Mouse (Mus musculus): ENCODE measurements around the gene Pold1. TPM values are rescaled to one million over a fixed set of nuclear protein-coding genes. Genes with fewer than 3 reads are reported as not detected.

Gene Pold1
- 60.2 and 64.2 TPM in 2 replicates for polyA plus RNA-seq (2012; rRNA removed)

GRCm38 (mm10) chr7:44548497-44549087 lies at the start of gene Pold1:
Gene Pold1 (minus strand): TSS chr7:44548849.

GRCm38 (mm10) chr7:44590402-44591347 lies 42.0 kb upstream of the Pold1 start, which contains the start of gene Kcnc3:
Gene Kcnc3 (plus strand): TSS chr7:44590664.

GRCm38 (mm10) chr7:44572213-44572701 lies 23.6 kb upstream of the Pold1 start, which contains the start of gene Napsa:
Gene Napsa (plus strand): TSS chr7:44572380.

GRCm38 (mm10) chr7:44553826-44554225 lies 5.2 kb upstream of the Pold1 start, which contains the start of gene Nr1h2:
Gene Nr1h2 (minus strand): TSS chr7:44553951.

GRCm38 (mm10) chr7:44531946-44532732 lies 16.5 kb downstream of the Pold1 start, which contains the start of gene Spib:
Gene Spib (minus strand): TSS chr7:44532071.

GRCm38 (mm10) chr7:44524502-44524901 lies 24.1 kb downstream of the Pold1 start, which contains the start of gene Mybpc2:
Gene Mybpc2 (minus strand): TSS chr7:44524656.

GRCm38 (mm10) chr7:44495992-44496770 lies 52.5 kb downstream of the Pold1 start, which contains the start of the genes Emc10 and Fam71e1:
Gene Emc10 (minus strand): TSS chr7:44496529.
Gene Fam71e1 (plus strand): TSS chr7:44496581.

Other genes starting within 250 kb of the Pold1 start
- 4.6 and 6.3 TPM in 2 replicates for gene Clec11a, start 241.9 kb downstream of the Pold1 start, polyA plus RNA-seq (2012; rRNA removed)
- gene Shank1, start 238.6 kb downstream of the Pold1 start, polyA plus RNA-seq (2012; rRNA removed): 23.6 and 34.2 TPM in 2 replicates
- 26.1 and 27.0 TPM in 2 replicates for gene Syt3, start 164.7 kb downstream of the Pold1 start, polyA plus RNA-seq (2012; rRNA removed)
- 3.3 and 4.9 TPM in 2 replicates for gene 1700008O03Rik, start 163.0 kb downstream of the Pold1 start, polyA plus RNA-seq (2012; rRNA removed)
- 193 and 226 TPM in 2 replicates for gene Lrrc4b, start 119.8 kb downstream of the Pold1 start, polyA plus RNA-seq (2012; rRNA removed)
- 26.7 and 26.9 TPM in 2 replicates for gene Aspdh, start 83.5 kb downstream of the Pold1 start, polyA plus RNA-seq (2012; rRNA removed)
- 90.7 and 102 TPM in 2 replicates for gene Josd2, start 80.9 kb downstream of the Pold1 start, polyA plus RNA-seq (2012; rRNA removed)
- 185 and 186 TPM in 2 replicates for gene Emc10, start 52.3 kb downstream of the Pold1 start, polyA plus RNA-seq (2012; rRNA removed)
- gene Fam71e1, start 52.3 kb downstream of the Pold1 start, polyA plus RNA-seq (2012; rRNA removed): 39.6 and 46.7 TPM in 2 replicates
- 0.01 and 0.05 TPM in 2 replicates for gene Mybpc2, start 24.2 kb downstream of the Pold1 start, polyA plus RNA-seq (2012; rRNA removed)
- gene Spib, start 16.8 kb downstream of the Pold1 start, polyA plus RNA-seq (2012; rRNA removed): 0.06 and 0.16 TPM in 2 replicates
- 94.5 and 97.2 TPM in 2 replicates for gene Nr1h2, start 5.1 kb upstream of the Pold1 start, polyA plus RNA-seq (2012; rRNA removed)
- gene Napsa, start 23.5 kb upstream of the Pold1 start, polyA plus RNA-seq (2012; rRNA removed): 0.64 TPM in 2 replicates
- gene Kcnc3, start 41.8 kb upstream of the Pold1 start, polyA plus RNA-seq (2012; rRNA removed): 16.8 and 23.5 TPM in 2 replicates
- 0.93 and 2.3 TPM in 2 replicates for gene Myh14, start 122.0 kb upstream of the Pold1 start, polyA plus RNA-seq (2012; rRNA removed)
- gene Izumo2, start 159.9 kb upstream of the Pold1 start, polyA plus RNA-seq (2012; rRNA removed): not detected in 2 replicates
- 35.3 and 40.3 TPM in 2 replicates for gene Vrk3, start 199.6 kb upstream of the Pold1 start, polyA plus RNA-seq (2012; rRNA removed)
- gene Zfp473, start 202.2 kb upstream of the Pold1 start, polyA plus RNA-seq (2012; rRNA removed): 0.84 and 1.0 TPM in 2 replicates